Mouse (Mus musculus) right cerebral cortex, postnatal 14 days (tissue): Measurements from ENCODE around the gene Cpne5.
"Not testable (repeated sequence)": the region's sequence is repeated elsewhere in the genome, so short reads cannot be mapped to it uniquely, and the experiment has no call there.

ENCODE experiments used
- DNase-seq: peaks from one replicate; pipeline ENCODE4 v3.0.0; 2022

Cpne5 gene

GRCm38 (mm10) chr17:29256507-29256906, 18.5 kb upstream of the Cpne5 start:
- DNase-seq, result no peak

- DNase-seq, result not testable (repeated sequence)
Observed at GRCm38 (mm10) chr17:29254784-29255183, 16.8 kb upstream of the Cpne5 start.

- no peak for DNase-seq
Observed at GRCm38 (mm10) chr17:29253684-29254083, 15.7 kb upstream of the Cpne5 start.

GRCm38 (mm10) chr17:29253236-29253635, 15.3 kb upstream of the Cpne5 start:
- DNase-seq, result no peak

GRCm38 (mm10) chr17:29251608-29252390, 13.8 kb upstream of the Cpne5 start:
- no peak for DNase-seq

GRCm38 (mm10) chr17:29251006-29251405, 13.0 kb upstream of the Cpne5 start:
- not testable (repeated sequence) for DNase-seq

GRCm38 (mm10) chr17:29249512-29249911, 11.5 kb upstream of the Cpne5 start:
- peak; percentile 55 for DNase-seq

GRCm38 (mm10) chr17:29247881-29248280, 9.9 kb upstream of the Cpne5 start:
- DNase-seq, result no peak

- no peak for DNase-seq
Observed at GRCm38 (mm10) chr17:29246602-29247001, 8.6 kb upstream of the Cpne5 start.

- DNase-seq, result peak; percentile 35
Observed at GRCm38 (mm10) chr17:29245725-29246124, 7.8 kb upstream of the Cpne5 start.

- no peak for DNase-seq
Observed at GRCm38 (mm10) chr17:29244912-29245311, 6.9 kb upstream of the Cpne5 start.

GRCm38 (mm10) chr17:29238421-29238945, 516 bp upstream of the Cpne5 start:
- DNase-seq, result no peak

GRCm38 (mm10) chr17:29237267-29237771, 648 bp downstream of the Cpne5 start:
- DNase-seq, result no peak

- DNase-seq, result no peak
Observed at GRCm38 (mm10) chr17:29236111-29236510, 1.9 kb downstream of the Cpne5 start.

GRCm38 (mm10) chr17:29231109-29231508, 6.9 kb downstream of the Cpne5 start:
- DNase-seq, result no peak

- DNase-seq, result no peak
Observed at GRCm38 (mm10) chr17:29220631-29221030, 17.3 kb downstream of the Cpne5 start.

- no peak for DNase-seq
Observed at GRCm38 (mm10) chr17:29218017-29218416, 19.9 kb downstream of the Cpne5 start.

- no peak for DNase-seq
Observed at GRCm38 (mm10) chr17:29216078-29216477, 21.9 kb downstream of the Cpne5 start.

GRCm38 (mm10) chr17:29214655-29215054, 23.3 kb downstream of the Cpne5 start:
- DNase-seq, result no peak

GRCm38 (mm10) chr17:29214193-29214456, 23.8 kb downstream of the Cpne5 start:
- DNase-seq, result no peak

GRCm38 (mm10) chr17:29213381-29214192, 24.4 kb downstream of the Cpne5 start:
- no peak for DNase-seq

- DNase-seq, result no peak
Observed at GRCm38 (mm10) chr17:29211836-29212235, 26.1 kb downstream of the Cpne5 start.

GRCm38 (mm10) chr17:29210037-29210436, 27.9 kb downstream of the Cpne5 start:
- no peak for DNase-seq

GRCm38 (mm10) chr17:29206052-29206451, 31.9 kb downstream of the Cpne5 start:
- DNase-seq, result no peak
